Mouse (Mus musculus): ENCODE results near the gene Acvrl1. TPM values are rescaled to one million over a fixed set of nuclear protein-coding genes. Genes with fewer than 3 reads are reported as not detected.

Gene Acvrl1
- total RNA-seq, 2 experiments from 2014 or later: 19.1 to 26.1 TPM

- no peak for DNase-seq (ENCODE audit: low spot score in 2 of 2)
These were observed 37.5 kb downstream of the Acvrl1 start for GRCm38 (mm10) chr15:101165658-101166437.

DNA sequence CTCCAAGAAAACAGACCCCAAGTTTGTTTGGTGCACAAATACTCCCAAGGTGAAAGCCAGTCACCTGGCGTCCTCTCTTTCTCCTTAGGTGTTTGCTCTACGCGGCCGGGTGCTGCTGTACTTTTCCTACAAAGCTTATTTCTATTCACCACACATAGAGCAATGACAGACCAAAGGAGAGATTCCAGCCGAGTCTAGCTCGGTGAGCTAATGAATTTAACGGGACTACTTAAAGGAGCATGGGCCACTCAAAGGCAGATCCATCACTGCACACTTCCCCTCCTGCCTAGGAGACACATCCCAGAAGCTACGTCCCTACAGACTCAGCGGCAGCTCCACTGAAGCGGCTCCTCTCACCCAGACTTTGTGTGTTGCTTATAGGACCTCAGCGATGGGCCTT, 39.2 kb downstream of the Acvrl1 start:
- DNase-seq (ENCODE audit: low spot score in 2 of 2): no peak

GRCm38 (mm10) chr15:101169910-101170309, 41.6 kb downstream of the Acvrl1 start:
- no peak for DNase-seq (ENCODE audit: low spot score in 2 of 2)

- no peak for DNase-seq (ENCODE audit: low spot score in 2 of 2)
These were observed 42.2 kb downstream of the Acvrl1 start for GRCm38 (mm10) chr15:101170413-101170980.

- DNase-seq (ENCODE audit: low spot score in 2 of 2): no peak
These were observed 43.0 kb downstream of the Acvrl1 start for GRCm38 (mm10) chr15:101171272-101171671.

DNA sequence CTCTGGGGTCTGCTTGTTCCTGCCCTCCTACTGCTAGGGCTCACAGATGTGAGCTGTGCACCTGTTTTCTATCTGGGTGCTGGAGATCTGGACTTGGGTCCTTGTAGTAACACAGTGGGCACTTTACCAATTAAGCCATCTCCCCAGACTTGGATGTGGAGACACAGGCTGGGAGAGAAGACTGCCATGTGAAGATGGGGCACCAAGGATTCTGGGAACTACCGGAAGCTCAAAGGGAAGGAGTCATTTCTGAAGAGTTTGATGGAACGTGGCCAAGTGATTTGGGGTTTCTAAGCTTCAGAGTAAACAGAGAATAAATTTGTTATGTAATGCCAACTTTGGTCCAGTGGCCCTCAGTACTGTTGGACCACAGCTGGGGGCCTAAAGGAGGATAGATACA, 43.7 kb downstream of the Acvrl1 start:
- no peak for DNase-seq (ENCODE audit: low spot score in 2 of 2)

DNA sequence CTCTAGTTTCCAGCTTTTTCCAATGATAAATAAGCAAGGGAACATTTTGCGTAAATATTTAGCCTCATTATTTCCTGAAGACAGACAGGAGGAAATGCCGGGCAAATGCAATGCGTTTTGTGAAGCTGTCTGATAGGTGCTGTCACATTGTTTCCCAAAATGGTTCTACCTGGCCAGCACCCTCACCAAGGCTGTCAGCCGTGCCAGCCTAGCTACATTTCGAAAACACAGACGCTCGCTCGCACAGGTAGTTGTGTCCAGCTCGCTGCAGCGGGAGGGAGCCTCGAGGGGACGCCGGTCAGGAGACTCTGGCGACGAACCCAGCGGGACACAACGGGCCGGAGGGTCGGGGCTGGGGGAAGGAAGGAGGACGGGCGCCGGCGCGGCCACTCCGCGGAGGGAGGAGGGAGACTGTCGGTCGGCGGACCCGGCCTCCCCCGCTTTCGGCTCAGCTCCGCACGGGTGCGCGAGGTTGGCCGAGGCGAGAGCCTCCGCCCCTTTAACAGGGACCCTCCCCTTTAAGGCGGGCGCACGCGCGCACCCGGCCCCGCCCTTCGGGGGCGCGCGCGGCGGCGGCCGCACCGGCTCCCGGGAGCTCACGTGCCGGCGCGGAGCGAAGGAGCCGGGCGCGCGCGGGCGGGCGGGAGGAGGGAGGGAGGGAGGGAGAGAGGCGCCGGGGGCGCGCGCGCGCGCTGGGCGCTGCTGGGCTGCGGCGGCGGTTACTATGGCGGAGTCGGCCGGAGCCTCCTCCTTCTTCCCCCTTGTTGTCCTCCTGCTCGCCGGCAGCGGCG, 45.3 kb downstream of the Acvrl1 start, which contains the start of gene Acvr1b:
TSS of gene Acvr1b (plus strand) at position 647 of the 791 bp plus-strand sequence.
- DNase-seq (ENCODE audit: low spot score in 2 of 2): peak; percentile 92 to 93

GRCm38 (mm10) chr15:101174294-101175130, 46.2 kb downstream of the Acvrl1 start:
- peak in 1 of 2 experiments; percentile 45 for DNase-seq (ENCODE audit: low spot score in 2 of 2)

- DNase-seq (ENCODE audit: low spot score in 2 of 2): no peak
These were observed 46.8 kb downstream of the Acvrl1 start for GRCm38 (mm10) chr15:101175131-101175460.

DNA sequence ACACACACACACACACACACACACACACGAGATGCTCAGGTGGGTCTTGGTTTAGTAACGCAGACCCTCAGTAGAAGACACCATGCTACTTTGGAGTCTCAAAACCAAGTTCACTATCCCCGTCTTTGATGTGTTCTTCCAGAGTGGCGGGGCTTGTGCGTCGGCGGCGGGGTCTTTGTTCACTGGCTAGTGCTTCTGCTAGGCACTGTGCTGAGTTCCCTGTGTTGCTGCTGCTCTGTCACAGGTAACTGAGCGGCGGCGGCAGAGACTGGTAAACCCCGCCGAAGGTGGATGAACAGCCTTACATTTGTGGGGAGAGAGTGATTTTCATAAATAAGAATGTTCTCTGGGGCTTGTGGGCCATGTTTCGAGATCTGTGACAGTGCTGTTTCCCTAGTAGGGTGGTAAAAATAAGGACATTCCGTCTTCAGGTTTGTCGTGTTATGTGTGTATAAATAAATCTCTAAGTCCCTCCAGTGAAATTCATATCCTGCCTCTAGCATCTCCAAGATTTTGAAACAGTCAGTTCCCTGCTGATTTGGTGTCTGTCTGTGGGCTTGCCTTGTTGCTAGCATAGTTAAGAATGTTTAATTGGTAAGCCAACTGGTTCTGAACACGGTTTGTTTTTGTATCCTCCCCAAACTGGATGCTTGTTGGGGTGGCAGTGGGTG, 47.4 kb downstream of the Acvrl1 start:
- no peak for DNase-seq (ENCODE audit: low spot score in 2 of 2)

DNA sequence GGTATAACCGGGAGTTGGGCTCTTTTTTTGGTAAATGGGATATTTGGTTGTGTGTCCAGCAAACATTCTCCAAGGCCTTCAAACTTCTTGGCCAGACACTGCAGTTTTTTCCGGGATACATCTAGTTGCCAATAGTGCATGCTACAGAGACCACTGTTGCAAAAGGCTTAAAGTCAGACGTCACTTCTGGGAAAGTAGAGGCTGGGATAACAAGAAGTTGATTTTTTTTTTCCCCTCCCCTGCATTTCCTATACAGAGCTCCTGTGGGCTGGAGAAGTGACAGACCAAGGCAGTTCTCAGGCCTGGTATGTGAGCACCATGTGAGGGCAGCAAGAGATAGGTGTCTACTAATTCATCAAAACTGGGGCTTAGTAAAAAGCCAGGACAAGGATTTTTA, 48.0 kb downstream of the Acvrl1 start:
- no peak for DNase-seq (ENCODE audit: low spot score in 2 of 2)

GRCm38 (mm10) chr15:101176795-101177691, 48.7 kb downstream of the Acvrl1 start:
- DNase-seq (ENCODE audit: low spot score in 2 of 2): no peak

DNA sequence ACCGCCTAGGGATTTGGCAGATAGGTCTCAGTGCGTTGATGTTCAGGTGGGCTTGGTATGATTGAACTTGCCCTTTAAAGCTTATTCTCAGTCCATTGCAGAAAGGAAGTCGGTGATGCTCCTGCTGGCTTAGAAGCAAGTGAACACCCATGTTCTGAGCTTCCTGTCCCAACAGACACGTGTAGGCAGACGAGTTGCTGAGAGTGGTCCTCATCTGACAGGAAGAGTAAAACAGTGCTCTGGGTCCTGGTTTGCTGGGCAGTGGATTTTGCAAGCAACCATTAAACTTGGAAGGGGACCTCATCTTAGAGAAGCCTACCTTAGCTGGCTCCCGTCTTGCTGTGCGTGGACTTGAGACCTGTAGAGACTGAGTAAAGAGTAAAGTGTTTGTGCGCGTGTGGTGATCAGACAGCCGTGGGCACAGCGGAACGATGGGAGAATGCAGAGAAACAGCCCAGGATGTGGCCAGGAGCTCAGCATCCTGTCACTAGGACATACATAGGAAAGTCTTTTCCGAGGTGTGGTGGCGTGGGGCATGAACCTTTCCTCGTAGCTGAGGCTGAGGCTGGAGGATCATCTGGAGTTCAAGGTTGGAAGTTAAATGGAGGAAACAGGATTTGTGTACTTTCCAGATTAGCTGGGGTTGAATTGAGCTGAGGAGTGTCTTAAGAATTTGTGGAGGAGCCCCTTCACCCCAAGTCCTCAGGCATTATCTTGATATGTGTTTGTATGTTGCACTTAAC, 52.2 kb downstream of the Acvrl1 start:
- DNase-seq (ENCODE audit: low spot score in 2 of 2): no peak

GRCm38 (mm10) chr15:101181106-101181466, 52.8 kb downstream of the Acvrl1 start:
- no peak for DNase-seq (ENCODE audit: low spot score in 2 of 2)

GRCm38 (mm10) chr15:101181500-101181899, 53.2 kb downstream of the Acvrl1 start:
- DNase-seq (ENCODE audit: low spot score in 2 of 2): no peak

DNA sequence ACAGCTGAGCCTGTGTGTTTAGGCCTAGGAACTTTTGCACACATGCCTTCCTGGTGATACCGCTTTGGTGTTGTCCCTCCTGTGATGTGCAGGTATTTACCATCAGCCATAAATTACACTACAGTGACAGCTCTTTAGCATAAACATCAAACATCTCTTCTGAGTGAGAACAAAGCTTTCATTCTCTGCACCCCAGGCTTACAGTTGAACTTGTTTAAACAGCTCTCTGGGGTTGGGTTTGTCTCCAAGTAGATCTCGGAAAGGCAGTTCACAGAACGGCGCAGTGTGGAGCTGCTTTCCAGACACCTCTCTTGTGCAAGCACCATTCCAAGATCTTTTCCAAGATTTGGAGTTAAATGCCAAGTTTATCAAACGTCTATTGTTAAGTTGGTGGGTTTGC, 54.4 kb downstream of the Acvrl1 start:
- DNase-seq (ENCODE audit: low spot score in 2 of 2): no peak

- no peak for DNase-seq (ENCODE audit: low spot score in 2 of 2)
These were observed 56.0 kb downstream of the Acvrl1 start for GRCm38 (mm10) chr15:101184300-101184699.

DNA sequence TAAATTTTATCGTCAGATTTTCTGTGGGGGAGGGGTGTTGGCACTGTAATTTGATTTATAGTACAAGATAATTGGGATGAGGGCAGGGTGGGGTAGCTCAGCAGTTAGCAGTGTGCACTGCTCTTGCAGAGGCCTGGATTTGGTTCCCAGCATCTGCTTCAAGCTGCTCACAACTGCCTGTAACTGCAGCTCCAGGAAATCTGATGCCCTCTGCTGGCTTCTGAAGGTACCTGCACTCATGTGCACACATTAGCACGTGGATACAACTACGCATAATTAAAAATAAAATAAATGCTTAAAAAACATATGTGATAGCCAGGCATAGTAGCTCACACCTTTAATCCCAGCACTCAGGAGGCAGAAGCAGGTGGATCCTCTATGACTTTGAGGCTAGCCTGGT, 57.2 kb downstream of the Acvrl1 start:
- no peak for DNase-seq (ENCODE audit: low spot score in 2 of 2)

DNA sequence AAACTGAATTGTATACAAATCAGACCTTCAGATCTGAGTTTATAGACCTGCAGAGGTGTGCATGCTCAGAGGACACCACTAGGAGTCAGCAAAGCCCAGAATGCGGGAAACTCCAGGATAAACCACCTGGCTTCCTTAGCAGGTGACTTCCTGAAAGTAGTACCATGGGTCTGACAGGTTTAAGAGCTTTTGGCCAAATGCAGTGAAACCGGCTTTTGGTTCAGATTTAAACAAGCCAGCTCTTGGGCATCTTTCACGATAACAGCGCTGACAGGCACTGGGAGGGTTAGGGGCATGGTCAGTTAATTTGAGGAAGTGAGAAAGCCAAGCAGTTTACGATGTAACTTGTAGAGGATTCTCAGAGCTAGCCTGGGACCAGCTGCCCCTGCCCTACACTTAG, 59.6 kb downstream of the Acvrl1 start:
- DNase-seq (ENCODE audit: low spot score in 2 of 2): no peak

All from adrenal gland, adult 18-20 months (tissue).